Mouse (Mus musculus): Measurements from ENCODE around the gene Ptprb.

DNA sequence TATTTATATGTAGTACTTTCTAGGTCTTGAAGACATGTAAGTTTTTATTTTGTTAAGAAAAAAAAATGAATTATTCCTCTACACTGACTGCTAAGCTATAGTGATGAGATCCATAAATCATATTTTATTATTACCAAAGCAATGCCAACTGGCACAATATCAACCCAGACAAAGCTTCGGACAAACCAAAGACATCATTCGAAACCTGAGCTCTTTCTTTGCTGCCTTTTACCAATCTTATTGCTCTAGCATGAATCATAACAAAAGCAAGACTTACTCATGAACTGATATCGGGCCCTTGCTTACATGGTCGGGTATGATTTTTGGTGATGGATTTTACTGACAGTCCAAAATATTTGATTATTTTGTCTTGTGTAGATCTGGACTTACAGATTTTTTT is 29.0 kb downstream of the Ptprb start:
- TF ChIP-seq CTCF (IDR thresholded peaks at IDR 0.05; ENCODE audit: control insufficient read depth, insufficient read depth, insufficient read length) (no peak), MYOD1 (IDR thresholded peaks at IDR 0.05; ENCODE audit: control insufficient read depth, insufficient read length, low read depth) (no peak), MAX (IDR thresholded peaks at IDR 0.05) (no peak)
